Mouse (Mus musculus) urinary bladder, postnatal 14 days (tissue): ENCODE data around the gene Smarca4.
"Not testable (repeated sequence)": the region's sequence is repeated elsewhere in the genome, so short reads cannot be mapped to it uniquely, and the experiment has no call there.

Experiments used
- DNase-seq: peaks from one replicate; pipeline ENCODE4 v3.0.0; 2021; ENCODE audit warnings: low spot score

Smarca4 gene

GRCm38 (mm10) chr9:21662034-21662433 is 46.1 kb downstream of the Smarca4 start:
- DNase-seq: no peak

GRCm38 (mm10) chr9:21668946-21669345 is 53.0 kb downstream of the Smarca4 start:
- no peak for DNase-seq

GRCm38 (mm10) chr9:21670354-21670753 is 54.4 kb downstream of the Smarca4 start:
- no peak for DNase-seq

- no peak for DNase-seq
These were observed 55.8 kb downstream of the Smarca4 start for GRCm38 (mm10) chr9:21671753-21672152.

- DNase-seq: no peak
These were observed 61.7 kb downstream of the Smarca4 start for GRCm38 (mm10) chr9:21677706-21678105.

GRCm38 (mm10) chr9:21680448-21680847 is 64.5 kb downstream of the Smarca4 start:
- no peak for DNase-seq

GRCm38 (mm10) chr9:21682827-21683226 is 66.9 kb downstream of the Smarca4 start:
- DNase-seq: no peak

GRCm38 (mm10) chr9:21683897-21684296 is 67.9 kb downstream of the Smarca4 start:
- DNase-seq: no peak

- DNase-seq: no peak
These were observed 72.6 kb downstream of the Smarca4 start for GRCm38 (mm10) chr9:21688554-21688953.

- DNase-seq: no peak
These were observed 74.1 kb downstream of the Smarca4 start for GRCm38 (mm10) chr9:21690031-21690430.

GRCm38 (mm10) chr9:21691862-21692261 is 75.9 kb downstream of the Smarca4 start:
- DNase-seq: peak; percentile 31

GRCm38 (mm10) chr9:21692491-21692890 is 76.5 kb downstream of the Smarca4 start:
- DNase-seq: no peak

GRCm38 (mm10) chr9:21694071-21694470 is 78.1 kb downstream of the Smarca4 start:
- DNase-seq: no peak

GRCm38 (mm10) chr9:21695229-21695792 is 79.3 kb downstream of the Smarca4 start:
- DNase-seq: no peak

GRCm38 (mm10) chr9:21697121-21697520 is 81.2 kb downstream of the Smarca4 start:
- DNase-seq: no peak

- not testable (repeated sequence) for DNase-seq
These were observed 83.3 kb downstream of the Smarca4 start for GRCm38 (mm10) chr9:21699280-21699679.

GRCm38 (mm10) chr9:21701091-21701490 is 85.1 kb downstream of the Smarca4 start:
- DNase-seq: no peak

GRCm38 (mm10) chr9:21703494-21703893 is 87.5 kb downstream of the Smarca4 start:
- DNase-seq: no peak

- no peak for DNase-seq
These were observed 90.1 kb downstream of the Smarca4 start for GRCm38 (mm10) chr9:21706085-21706484.

- DNase-seq: no peak
These were observed 90.8 kb downstream of the Smarca4 start for GRCm38 (mm10) chr9:21706586-21707265.

- no peak for DNase-seq
These were observed 93.4 kb downstream of the Smarca4 start for GRCm38 (mm10) chr9:21709340-21709739.

GRCm38 (mm10) chr9:21715298-21715697 is 99.3 kb downstream of the Smarca4 start:
- DNase-seq: peak; percentile 70

- DNase-seq: no peak
These were observed 101.0 kb downstream of the Smarca4 start for GRCm38 (mm10) chr9:21717015-21717414.

GRCm38 (mm10) chr9:21721036-21721435 is 105.1 kb downstream of the Smarca4 start:
- no peak for DNase-seq
